14 mouse cellular contexts compared by ENCODE assay signal in the genomic region with DNA sequence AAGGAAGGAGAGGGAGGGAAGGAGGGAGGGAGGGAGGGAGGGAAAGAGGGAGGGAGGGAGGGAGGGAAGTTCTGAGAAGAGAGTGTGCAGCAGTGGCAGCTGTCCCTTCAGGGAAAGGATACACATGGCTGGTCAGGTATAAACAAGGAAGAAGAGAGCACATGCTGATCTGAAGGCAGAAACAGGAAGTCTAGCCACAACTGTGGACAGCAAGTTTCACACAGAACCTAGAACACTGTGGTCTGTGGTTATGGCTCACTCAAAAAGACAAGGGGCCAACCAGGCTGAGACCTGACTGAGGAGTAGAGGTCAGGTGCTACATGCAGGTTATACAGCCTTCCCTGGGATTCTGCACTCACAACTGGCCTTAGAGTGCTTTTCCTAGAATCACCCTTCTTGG. TPM values are rescaled to one million over a fixed set of nuclear protein-coding genes. Genes with fewer than 3 reads are reported as not detected.
DNase-seq lines count a peak whose midpoint lies in the region; ATAC-seq and TF ChIP-seq lines count a peak whose summit lies in the region.
"Had no signal": no experiment of that assay in that cellular context is flagged by ENCODE, and none has a peak within 500 bp of the region (broad histone marks: within the 10 kb centered on the region; RNA-seq: fewer than 3 reads in every experiment).

No protein-coding gene starts in this region.

- H3K9ac ChIP-seq in CH12.LX (ENCODE audit: insufficient read depth, low read depth), result no peak overlapping the region

- H3K36me3 ChIP-seq in CH12.LX (replicated peaks in 1 of 2; ENCODE audit: control insufficient read depth in 1 of 2, insufficient read depth in 1 of 2, low read length in 1 of 2), result no peaks in the 10 kb centered on the region

- TF ChIP-seq POLR2A in CH12.LX (IDR thresholded peaks at IDR 0.05; ENCODE audit: low read depth, low read length), result no peak

- dilution Hi-C loops in CH12.LX (cut with MboI; ENCODE audit: extremely low pct_ligation_motif_present, extremely low pct_unique_long_range_greater_than_20kb, low sequenced_read_pairs), result no loop called here

- H3K27me3 ChIP-seq in CH12.LX (replicated peaks), result no peaks in the 10 kb centered on the region

- DNase-seq in lung, postnatal 36 days, result peak; percentile 24
- DNase-seq in lung, postnatal 25 days (ENCODE audit: low spot score), result no peak
- DNase-seq in CH12.LX (ENCODE audit: extremely low read depth), result peak; percentile 66
- DNase-seq in skeletal muscle tissue, adult 2 months (ENCODE audit: low read depth, low spot score), result peak; percentile 0
- DNase-seq in gastrocnemius, adult 2 months, result no peak
- no peak for DNase-seq in adrenal gland, postnatal 36 days
- DNase-seq in left cerebral cortex, postnatal 36 days (ENCODE audit: low spot score in 2 of 2), result no peak
- DNase-seq: cerebellum, adult 18-20 months; heart, adult 2 months; heart, postnatal 10 days had no signal

- no peaks in the 10 kb centered on the region for H3K79me2 ChIP-seq in CH12.LX (replicated peaks; ENCODE audit: control insufficient read depth, extremely low read depth, insufficient read depth, poor library complexity, severe bottlenecking)

- no peaks in the 10 kb centered on the region for H3K9me3 ChIP-seq in CH12.LX (replicated peaks; ENCODE audit: low read length)

- TF ChIP-seq RAD21 in CH12.LX (IDR thresholded peaks at IDR 0.05; ENCODE audit: low read depth, low read length), result no peak

- peak overlapping the region; percentile 73 for H3K27ac ChIP-seq in CH12.LX (ENCODE audit: insufficient read depth, low read depth)
- H3K27ac ChIP-seq in gastrocnemius, adult 2 months, result no peak overlapping the region
- H3K27ac ChIP-seq: heart, adult 2 months had no signal

- no peak overlapping the region for H3K4me3 ChIP-seq in CH12.LX (replicated peaks in 1 of 3; ENCODE audit: low read depth in 2 of 3, low read length in 2 of 3, poor library complexity in 1 of 3)
- no peak overlapping the region for H3K4me3 ChIP-seq in gastrocnemius, adult 2 months
- H3K4me3 ChIP-seq: heart, adult 2 months; myocyte had no signal

- H3K4me1 ChIP-seq in CH12.LX (ENCODE audit: control insufficient read depth in 1 of 2, insufficient read depth in 2 of 2), result peaks cover 10 to 17% of the 10 kb centered on the region in 2 experiments

- TF ChIP-seq EP300 in CH12.LX (IDR thresholded peaks at IDR 0.05; ENCODE audit: low read length), result peak; percentile 78

- peak; percentile 100 for ATAC-seq in granulocyte monocyte progenitor cell, adult 5-6 weeks (replicated peaks; ENCODE audit: poor library complexity, severe bottlenecking)
- ATAC-seq: forebrain, embryonic 14.5 days had no signal

- no peak for TF ChIP-seq CTCF in CH12.LX (conservative IDR thresholded peaks at IDR 0.05 in 1 of 2, IDR thresholded peaks at IDR 0.05 in 1 of 2; ENCODE audit: low read depth in 2 of 2, low read length in 2 of 2)
- no peak for TF ChIP-seq CTCF in gastrocnemius, adult 2 months (IDR thresholded peaks at IDR 0.05)

- peak overlapping the region; percentile 62; the same call in 1 of the 2 replicates for H3K4me2 ChIP-seq in CH12.LX (ENCODE audit: insufficient read depth, low read depth, poor library complexity, severe bottlenecking)
- H3K4me2 ChIP-seq: midbrain, embryonic 11.5 days had no signal

- intact Hi-C loops in gastrocnemius, adult 2 months (cut with DNase I), result no loop called here
- intact Hi-C loops in left cerebral cortex, postnatal 36 days (cut with DNase I), result no loop called here

- in situ Hi-C loops in CH12.LX (cut with MboI; ENCODE audit: low pct_ligation_motif_present, low pct_unique_long_range_greater_than_20kb, low sequenced_read_pairs), result no loop called here

TF ChIP-seq in CH12.LX, 34 proteins besides CTCF, POLR2A, EP300 and RAD21 (continues in another document):
- TF ChIP-seq JUND (conservative IDR thresholded peaks at IDR 0.05; ENCODE audit: low read depth, low read length) (no peak), E2F4 (IDR thresholded peaks at IDR 0.05; ENCODE audit: insufficient replicate concordance, low read depth, low read length) (no peak), GABPA (IDR thresholded peaks at IDR 0.05; ENCODE audit: insufficient replicate concordance, low read depth, low read length) (no peak), KAT2A (IDR thresholded peaks at IDR 0.05; ENCODE audit: insufficient replicate concordance, low read length) (no peak), HCFC1 (IDR thresholded peaks at IDR 0.05; ENCODE audit: low read depth, low read length) (no peak), MAFK (IDR thresholded peaks at IDR 0.05; ENCODE audit: insufficient replicate concordance, low read length) (peak; percentile 56; the same call in 1 of the 2 replicates), JUN (IDR thresholded peaks at IDR 0.05; ENCODE audit: insufficient read depth, low read depth, low read length) (no peak), PAX5 (IDR thresholded peaks at IDR 0.05; ENCODE audit: low read length) (no peak), TBP (conservative IDR thresholded peaks at IDR 0.05; ENCODE audit: low read depth, low read length) (no peak), ZC3H11A (IDR thresholded peaks at IDR 0.05; ENCODE audit: low read depth, low read length) (no peak), IRF4 (IDR thresholded peaks at IDR 0.05; ENCODE audit: low read depth, low read length) (peak; percentile 77), CHD1 (IDR thresholded peaks at IDR 0.05; ENCODE audit: low read depth, low read length) (no peak), MAZ (IDR thresholded peaks at IDR 0.05; ENCODE audit: low read depth, low read length) (no peak), RCOR1 (conservative IDR thresholded peaks at IDR 0.05; ENCODE audit: low read depth, low read length) (no peak), NELFE (IDR thresholded peaks at IDR 0.05; ENCODE audit: low read depth, low read length) (no peak), ZMIZ1 (IDR thresholded peaks at IDR 0.05; ENCODE audit: low read depth, low read length) (no peak), NRF1 (IDR thresholded peaks at IDR 0.05; ENCODE audit: low read depth, low read length) (no peak), CHD2 (IDR thresholded peaks at IDR 0.05; ENCODE audit: low read length) (0 out of 2 replicates have a peak, but pooled peaks have one; percentile 28), ELF1 (IDR thresholded peaks at IDR 0.05; ENCODE audit: low read depth, low read length) (peak; percentile 63; the same call in 1 of the 2 replicates), MEF2A (IDR thresholded peaks at IDR 0.05; ENCODE audit: borderline replicate concordance, low read depth, low read length) (peak; percentile 57; the same call in 1 of the 2 replicates), UBTF (IDR thresholded peaks at IDR 0.05; ENCODE audit: low read depth, low read length) (no peak), MXI1 (IDR thresholded peaks at IDR 0.05; ENCODE audit: low read depth, low read length) (peak; percentile 45; the same call in 1 of the 2 replicates), ZKSCAN1 (IDR thresholded peaks at IDR 0.05; ENCODE audit: borderline replicate concordance, low read depth, low read length) (no peak)

RNA-seq across cellular contexts. Expression of a gene that starts 6.9 kb away (rescaled TPM):
- total RNA-seq in CH12.LX (2012; rRNA removed), result 4.5 and 6.8 TPM in 2 replicates
- total RNA-seq in CH12.LX (2014; rRNA removed), result 0.34 TPM in 2 replicates
- polyA plus RNA-seq in CH12.LX (2012; ENCODE audit: insufficient read length, low read depth), result 0.83 and 0.97 TPM in 2 replicates
- not detected in 2 replicates for total RNA-seq in granulocyte monocyte progenitor cell, adult 5-6 weeks (2014; fragmentation: Nextera tagmentation)
- total RNA-seq in granulocyte monocyte progenitor cell, adult 5-6 weeks (2017), result not detected in 2 replicates
- under 1 TPM in 1 of 2 experiments, not detected in 1; 0.11 TPM for total RNA-seq in gastrocnemius, adult 2 months (2021)
- total RNA-seq in adrenal gland, postnatal 36 days (2021), result 10 to 100 TPM in 1 of 2 experiments, 1 to 10 TPM in 1; 8.9 to 10.0 TPM
- 100 to 1,000 TPM; 248 to 256 TPM for total RNA-seq in left cerebral cortex, postnatal 36 days (2021)
- total RNA-seq: heart, postnatal 10 days had no signal

RNA-seq across cellular contexts. Expression of a gene that starts 9.4 kb away (rescaled TPM):
- total RNA-seq in CH12.LX (2012; rRNA removed) (5.9 and 6.8 TPM in 2 replicates), CH12.LX (2014; rRNA removed) (44.6 and 47.7 TPM in 2 replicates)
- polyA plus RNA-seq in CH12.LX (2012; ENCODE audit: insufficient read length, low read depth), result 5.2 and 6.9 TPM in 2 replicates
- total RNA-seq in granulocyte monocyte progenitor cell, adult 5-6 weeks (2014; fragmentation: Nextera tagmentation), result 7.3 and 16.8 TPM in 2 replicates
- total RNA-seq in granulocyte monocyte progenitor cell, adult 5-6 weeks (2017), result 6.7 and 15.6 TPM in 2 replicates
- 1 to 10 TPM in 1 of 2 experiments, not detected in 1; 2.4 TPM for total RNA-seq in gastrocnemius, adult 2 months (2021)
- total RNA-seq in adrenal gland, postnatal 36 days (2021), result 1 to 10 TPM; 4.4 to 5.8 TPM
- 1 to 10 TPM; 1.5 to 4.5 TPM for total RNA-seq in left cerebral cortex, postnatal 36 days (2021)
- total RNA-seq: heart, adult 2 months had no signal
- polyA plus RNA-seq: heart, adult 2 months; myocyte had no signal

RNA-seq across cellular contexts. Expression of a gene that starts 9.4 kb away (rescaled TPM):
- total RNA-seq in CH12.LX (2012; rRNA removed), result 3.8 and 4.4 TPM in 2 replicates
- 18.5 and 24.4 TPM in 2 replicates for total RNA-seq in CH12.LX (2014; rRNA removed)
- polyA plus RNA-seq in CH12.LX (2012; ENCODE audit: insufficient read length, low read depth), result 0.87 TPM in 1 of 2 replicates, not detected in the other
- total RNA-seq in granulocyte monocyte progenitor cell, adult 5-6 weeks (2014; fragmentation: Nextera tagmentation), result 10.1 TPM in 1 of 2 replicates, not detected in the other
- total RNA-seq in granulocyte monocyte progenitor cell, adult 5-6 weeks (2017), result 11.4 and 28.5 TPM in 2 replicates
- total RNA-seq in gastrocnemius, adult 2 months (2021), result under 1 TPM in 1 of 2 experiments, not detected in 1; 0.75 TPM
- total RNA-seq in adrenal gland, postnatal 36 days (2021), result 1 to 10 TPM; 1.2 to 2.5 TPM
- 1 to 10 TPM; 2.2 to 4.6 TPM for total RNA-seq in left cerebral cortex, postnatal 36 days (2021)
- total RNA-seq: heart, adult 2 months had no signal
- polyA plus RNA-seq: myocyte had no signal

RNA-seq across cellular contexts. Expression of a gene that starts 10.7 kb away (rescaled TPM):
- total RNA-seq in CH12.LX (2012; rRNA removed) (0.38 and 1.2 TPM in 2 replicates), CH12.LX (2014; rRNA removed) (45.7 and 106 TPM in 2 replicates)
- 4.6 and 13.7 TPM in 2 replicates for polyA plus RNA-seq in CH12.LX (2012; ENCODE audit: insufficient read length, low read depth)
- total RNA-seq in granulocyte monocyte progenitor cell, adult 5-6 weeks (2014; fragmentation: Nextera tagmentation), result 12.7 and 59.8 TPM in 2 replicates
- 9.2 TPM in 1 of 2 replicates, not detected in the other for total RNA-seq in granulocyte monocyte progenitor cell, adult 5-6 weeks (2017)
- total RNA-seq in gastrocnemius, adult 2 months (2021), result 10 to 100 TPM in 1 of 2 experiments, 1 to 10 TPM in 1; 5.1 to 10.7 TPM
- 10 to 100 TPM; 17.0 to 19.8 TPM for total RNA-seq in adrenal gland, postnatal 36 days (2021)
- total RNA-seq in left cerebral cortex, postnatal 36 days (2021), result 10 to 100 TPM in 1 of 2 experiments, 1 to 10 TPM in 1; 7.2 to 23.5 TPM
- polyA plus RNA-seq: heart, adult 2 months; myocyte had no signal

RNA-seq across cellular contexts. Expression of a gene that starts 52.1 kb away (rescaled TPM):
- total RNA-seq in CH12.LX (2012; rRNA removed), result 3.3 and 4.2 TPM in 2 replicates
- 3.1 and 6.2 TPM in 2 replicates for total RNA-seq in CH12.LX (2014; rRNA removed)
- polyA plus RNA-seq in CH12.LX (2012; ENCODE audit: insufficient read length, low read depth), result 3.0 and 3.5 TPM in 2 replicates
- 4.9 and 16.1 TPM in 2 replicates for total RNA-seq in granulocyte monocyte progenitor cell, adult 5-6 weeks (2014; fragmentation: Nextera tagmentation)
- total RNA-seq in granulocyte monocyte progenitor cell, adult 5-6 weeks (2017), result 5.0 and 14.1 TPM in 2 replicates
- total RNA-seq in gastrocnemius, adult 2 months (2021), result 1 to 10 TPM; 1.8 to 4.0 TPM
- total RNA-seq in adrenal gland, postnatal 36 days (2021), result 1 to 10 TPM; 3.7 to 8.4 TPM
- total RNA-seq in left cerebral cortex, postnatal 36 days (2021), result 10 to 100 TPM; 21.7 to 33.0 TPM

Comparison
In these comparisons a context has a peak if more than half of its experiments do, and no peak if none do; other contexts are left out.
1. DNase-seq: peak in lung, postnatal 36 days (single experiment), CH12.LX (single experiment) and skeletal muscle tissue, adult 2 months (single experiment); none in lung, postnatal 25 days (single experiment), gastrocnemius, adult 2 months (single experiment), adrenal gland, postnatal 36 days (0 of 2) and left cerebral cortex, postnatal 36 days (0 of 2).
2. RNA of a gene that starts 6.9 kb away (total RNA-seq): 248 to 256 TPM in left cerebral cortex, postnatal 36 days; 8.9 to 10.0 TPM in adrenal gland, postnatal 36 days, 0.34 to 6.8 TPM in CH12.LX, 0.11 TPM in gastrocnemius, adult 2 months and not detected in granulocyte monocyte progenitor cell, adult 5-6 weeks; every median in the first group is over 10 times any median in the second.